Mouse (Mus musculus) CH12.LX (cell line): ENCODE results near the gene Prkcq.

Source experiments
- BHLHE40 ChIP-seq: IDR thresholded peaks from 2 replicates; pipeline ENCODE4 v1.6.1; 2011; ENCODE audit warnings: mild to moderate bottlenecking, low read depth, low read length, improper control_type of control experiment
- CTCF ChIP-seq, 2 experiments: IDR thresholded peaks in 1 of 2; conservative IDR thresholded peaks in 1 of 2; 2 replicates each; pipeline ENCODE4 v1.5.1; 2011 to 2012; ENCODE audit warnings: low read depth in 2 of 2, low read length in 2 of 2, improper control_type of control experiment in 1 of 2, inconsistent platforms in 1 of 2, mild to moderate bottlenecking in 1 of 2, moderate library complexity in 1 of 2
- GABPA ChIP-seq: IDR thresholded peaks from 2 replicates; pipeline ENCODE4 v1.6.1; 2012; ENCODE audit warnings: low read depth, low read length, improper control_type of control experiment, inconsistent platforms; ENCODE audit not compliant: insufficient replicate concordance
- RCOR1 ChIP-seq: conservative IDR thresholded peaks from 2 replicates; pipeline ENCODE4 v1.6.1; 2012; ENCODE audit warnings: low read depth, mild to moderate bottlenecking, inconsistent platforms, low read length, improper control_type of control experiment

DNA sequence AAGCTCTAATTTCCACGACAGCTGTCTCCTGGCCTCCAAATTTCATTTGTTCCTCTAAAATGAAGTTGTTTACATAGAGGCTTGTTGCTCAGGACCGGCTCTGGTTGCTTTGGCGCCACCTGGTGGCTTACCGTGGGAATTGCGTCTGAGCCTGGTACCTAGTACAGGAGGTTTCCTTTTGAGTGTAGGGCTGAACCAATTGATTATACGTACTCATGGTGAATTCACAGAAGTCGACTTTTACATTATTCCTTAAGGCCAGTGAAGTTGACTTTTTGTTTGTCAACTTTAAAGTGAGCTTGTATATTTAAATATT, 116.6 kb downstream of the Prkcq start:
- TF ChIP-seq RCOR1 (no peak), GABPA (no peak), CTCF (conservative IDR thresholded peaks at IDR 0.05 in 1 of 2, IDR thresholded peaks at IDR 0.05 in 1 of 2; ENCODE audit: low read depth in 2 of 2, low read length in 2 of 2) (peak; percentile 93 to 94), BHLHE40 (0 out of 2 replicates have a peak, but pooled peaks have one; percentile 13)
